Mouse (Mus musculus) stomach, postnatal 0 days (tissue): ENCODE results near the gene Creb3l1.

ENCODE experiments used
- CTCF ChIP-seq: IDR thresholded peaks from 2 replicates; pipeline ENCODE4 v1.5.1; 2016; ENCODE audit warnings: antibody characterized with exemption, low read depth, mild to moderate bottlenecking, moderate library complexity
- EP300 ChIP-seq: optimal IDR thresholded peaks from 2 replicates; pipeline ENCODE3; 2016; ENCODE audit warnings: antibody characterized with exemption

- TF ChIP-seq CTCF (no peak), EP300 (no peak)
Measured at GRCm38 (mm10) chr2:92041538-92041937, 17.2 kb upstream of the Creb3l1 start.
